Mouse (Mus musculus) left cerebral cortex, adult 6 months (tissue): Measurements from ENCODE around the gene Acd. TPM values are rescaled to one million over a fixed set of nuclear protein-coding genes. Genes with fewer than 3 reads are reported as not detected.

Source experiments
- long read RNA-seq, 2 experiments: library from polyadenylated mRNA; unstranded; transcript quantifications; one replicate each; pipeline ENCODE4 v2.0.0; 2019 to 2020
- polyA plus RNA-seq: library from polyadenylated mRNA; unstranded; fragments of <200 nt; fragmentation: Nextera tagmentation; gene quantifications from 2 replicates; pipeline ENCODE4 v1.2.3, GENCODE M21; 2021

Acd gene
- polyA plus RNA-seq: 40.9 and 44.4 TPM in 2 replicates
- long read RNA-seq, experiment 1, transcript Acd-201 (11 exons, 3,154 nt): major isoform, 101 of 184 reads
- long read RNA-seq, experiment 1, partial matches to known transcripts: 21 of 184 reads
- long read RNA-seq, experiment 1, other reads (novel, unspliced or antisense): 61 of 184 reads
- long read RNA-seq, experiment 2, transcript Acd-201 (11 exons, 3,154 nt): major isoform, 36 of 51 reads
- long read RNA-seq, experiment 2, partial matches to known transcripts: 8 of 51 reads
- long read RNA-seq, experiment 2, other reads (novel, unspliced or antisense): 6 of 51 reads

DNA sequence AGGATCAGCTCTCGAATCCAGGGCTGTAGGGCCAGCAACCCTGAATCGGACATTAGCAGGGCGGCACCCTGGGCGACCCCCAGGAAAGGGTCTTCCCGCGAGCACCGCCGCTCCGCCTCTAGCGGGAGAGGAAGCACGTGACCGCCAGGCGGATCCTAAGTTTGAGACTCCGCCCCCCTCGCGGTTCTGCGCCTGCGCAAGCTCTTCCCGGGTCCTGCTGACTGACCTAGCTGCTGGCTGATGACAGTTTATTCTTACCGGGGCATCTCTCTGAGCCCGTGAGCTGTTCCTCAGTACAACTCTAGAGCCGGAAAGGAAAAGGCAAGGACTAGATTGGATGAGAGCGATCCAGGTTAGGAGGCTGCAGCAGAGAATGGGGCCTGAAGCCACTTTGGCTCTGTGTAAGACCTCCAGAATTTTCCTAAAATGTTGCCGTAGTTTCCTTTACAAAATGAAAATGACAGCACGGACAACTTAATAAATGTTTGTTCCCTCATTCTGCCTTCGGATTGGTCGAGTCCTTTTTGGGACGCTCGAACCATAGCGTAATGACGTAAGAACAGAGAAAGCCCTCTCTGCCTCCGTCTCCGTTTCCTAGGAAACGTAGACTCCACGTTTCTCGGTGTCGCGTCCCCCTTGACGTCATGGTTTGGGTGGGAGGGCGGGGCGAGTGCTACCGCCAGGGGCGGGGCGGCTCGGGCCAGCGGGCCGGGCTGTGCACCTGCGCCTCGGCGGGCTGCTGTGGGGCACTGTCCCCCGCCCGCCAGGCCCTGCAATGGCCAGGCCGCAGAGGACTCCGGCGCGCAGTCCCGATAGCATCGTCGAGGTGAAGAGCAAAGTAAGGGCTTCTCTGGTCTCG lies at the start of gene Acd, which contains the start of gene Pard6a:
TSS of gene Acd (minus strand) at position 137 of the 859 bp plus-strand sequence.
TSS of gene Pard6a (plus strand) at position 183 of the 859 bp plus-strand sequence.

DNA sequence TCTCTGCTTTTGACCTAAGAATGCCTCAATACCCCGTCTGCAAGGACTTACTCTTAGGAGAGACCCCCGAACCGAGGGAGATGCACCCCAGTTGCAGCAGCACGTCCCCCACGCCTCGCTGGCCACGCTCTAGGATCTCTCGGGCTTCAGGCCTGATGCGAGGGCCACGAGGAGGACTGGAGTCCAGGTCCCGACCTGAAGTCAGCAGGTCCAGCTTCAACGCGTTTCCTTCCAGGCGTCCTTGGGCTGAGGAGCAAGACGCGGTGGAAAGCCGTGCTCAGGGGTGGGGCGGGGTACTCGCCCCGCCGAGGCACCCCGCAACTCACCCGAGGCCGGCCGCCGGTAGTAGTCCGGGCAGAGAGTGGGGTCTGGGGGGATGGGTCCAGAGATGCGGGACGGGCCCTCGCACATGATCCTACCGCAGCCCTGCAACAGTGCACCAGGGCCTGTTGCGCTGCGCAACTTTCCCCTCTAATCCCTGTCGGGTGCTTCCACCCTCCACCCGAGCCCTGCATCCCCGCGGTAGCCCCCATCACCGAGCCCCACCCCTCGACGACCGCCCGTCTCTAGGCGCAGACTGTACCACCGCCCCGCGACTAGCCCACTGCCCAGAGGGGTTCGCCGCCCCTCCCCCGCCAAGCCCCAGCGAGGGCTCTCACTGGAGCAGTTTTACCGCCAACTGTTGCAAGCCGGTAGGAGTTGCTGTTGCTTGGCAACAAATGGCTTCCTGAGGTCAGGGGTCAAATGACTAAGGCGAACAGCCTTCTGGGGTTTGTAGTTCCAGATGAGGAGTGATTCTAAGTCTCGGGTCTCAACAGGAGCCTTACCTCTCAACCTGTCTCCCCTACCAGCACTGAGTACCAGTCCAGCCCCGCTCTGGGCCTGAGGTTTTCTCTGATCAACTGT lies 6.8 kb upstream of the Acd start, which contains the start of the genes 4933405L10Rik and Enkd1:
TSS of gene 4933405L10Rik (plus strand) at position 158 of the 906 bp plus-strand sequence.
TSS of gene Enkd1 (minus strand) at position 713 of the 906 bp plus-strand sequence.

DNA sequence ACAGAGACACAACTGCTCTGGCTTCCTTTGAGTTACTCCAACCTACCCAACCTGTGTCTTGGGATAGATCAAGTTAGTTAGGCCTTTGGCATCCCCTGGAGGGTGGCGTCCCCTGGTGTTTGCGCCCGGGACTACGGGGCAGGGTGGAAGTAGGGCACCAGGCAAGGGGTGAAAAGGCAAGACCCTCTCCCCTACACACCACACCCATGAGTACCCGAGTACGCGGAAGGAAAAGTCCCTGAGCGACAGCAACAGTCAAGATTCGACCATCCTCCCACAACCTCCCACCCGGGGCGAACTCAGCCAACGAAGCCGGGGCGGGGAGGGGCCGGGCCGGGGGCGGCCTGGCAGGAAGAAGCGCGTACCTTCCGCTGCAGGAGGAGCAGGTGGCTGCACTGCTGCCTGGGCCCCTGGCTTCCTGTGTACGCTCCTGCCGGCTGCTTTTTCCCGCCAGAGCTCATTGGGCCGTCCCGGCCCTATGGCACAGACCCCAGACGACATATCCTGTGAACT lies 15.1 kb downstream of the Acd start, which contains the start of gene Carmil2:
TSS of gene Carmil2 (plus strand) at position 479 of the 513 bp plus-strand sequence.

Other genes with a start within 250 kb of the Acd start
- gene Tppp3, start 229.6 kb downstream of the Acd start, polyA plus RNA-seq: 48.4 and 62.7 TPM in 2 replicates
- 21.7 and 24.6 TPM in 2 replicates for gene Zdhhc1, start 204.2 kb downstream of the Acd start, polyA plus RNA-seq
- gene Hsd11b2, start 182.3 kb downstream of the Acd start, polyA plus RNA-seq: not detected in 2 replicates
- gene Atp6v0d1, start 135.1 kb downstream of the Acd start, polyA plus RNA-seq: 129 and 234 TPM in 2 replicates
- gene Ripor1, start 95.8 kb downstream of the Acd start, polyA plus RNA-seq: 28.9 and 32.8 TPM in 2 replicates
- 23.1 TPM in 2 replicates for gene Ctcf, start 64.5 kb downstream of the Acd start, polyA plus RNA-seq
- 0.31 and 0.59 TPM in 2 replicates for gene Agrp, start 63.7 kb downstream of the Acd start, polyA plus RNA-seq
- 8.0 and 53.9 TPM in 2 replicates for gene Carmil2, start 14.8 kb downstream of the Acd start, polyA plus RNA-seq
- gene Pard6a, start within 50 bp of the Acd start, polyA plus RNA-seq: 77.9 and 82.1 TPM in 2 replicates
- 0.25 and 0.41 TPM in 2 replicates for gene 4933405L10Rik, start 6.6 kb upstream of the Acd start, polyA plus RNA-seq
- 5.8 and 6.8 TPM in 2 replicates for gene Enkd1, start 7.1 kb upstream of the Acd start, polyA plus RNA-seq
- 16.4 and 20.1 TPM in 2 replicates for gene Gfod2, start 57.6 kb upstream of the Acd start, polyA plus RNA-seq
- gene Ranbp10, start 126.2 kb upstream of the Acd start, polyA plus RNA-seq: 2.8 and 3.3 TPM in 2 replicates
- gene Tsnaxip1, start 126.6 kb upstream of the Acd start, polyA plus RNA-seq: 0.19 and 0.27 TPM in 2 replicates
- 13.4 and 14.0 TPM in 2 replicates for gene Cenpt, start 152.2 kb upstream of the Acd start, polyA plus RNA-seq
- gene Thap11, start 154.0 kb upstream of the Acd start, polyA plus RNA-seq: 44.9 and 47.4 TPM in 2 replicates
- 139 and 147 TPM in 2 replicates for gene Nutf2, start 159.5 kb upstream of the Acd start, polyA plus RNA-seq
- gene Edc4, start 179.8 kb upstream of the Acd start, polyA plus RNA-seq: 17.4 and 18.3 TPM in 2 replicates
- gene Nrn1l, start 192.5 kb upstream of the Acd start, polyA plus RNA-seq: 9.9 and 13.7 TPM in 2 replicates
- 2.7 and 3.6 TPM in 2 replicates for gene Pskh1, start 199.3 kb upstream of the Acd start, polyA plus RNA-seq
- 0.21 and 0.23 TPM in 2 replicates for gene Ctrl, start 232.8 kb upstream of the Acd start, polyA plus RNA-seq
- gene Psmb10, start 237.3 kb upstream of the Acd start, polyA plus RNA-seq: 175 and 188 TPM in 2 replicates
- 23.8 and 26.1 TPM in 2 replicates for gene Lcat, start 242.3 kb upstream of the Acd start, polyA plus RNA-seq